Mouse (Mus musculus): ENCODE data around the gene Rabgap1l.

- no peak for TF ChIP-seq CTCF (IDR thresholded peaks at IDR 0.05; ENCODE audit: extremely low read depth, insufficient read depth, insufficient read length, insufficient replicate concordance)
- TF ChIP-seq POLR2A (IDR thresholded peaks at IDR 0.05; ENCODE audit: low read depth, low read length) = no peak
Observed at GRCm38 (mm10) chr1:160655806-160656470, 137.1 kb downstream of the Rabgap1l start.

All from spleen, adult 2 months (tissue).